Comparison of ENCODE assay signal across 25 mouse cellular contexts in the genomic region with DNA sequence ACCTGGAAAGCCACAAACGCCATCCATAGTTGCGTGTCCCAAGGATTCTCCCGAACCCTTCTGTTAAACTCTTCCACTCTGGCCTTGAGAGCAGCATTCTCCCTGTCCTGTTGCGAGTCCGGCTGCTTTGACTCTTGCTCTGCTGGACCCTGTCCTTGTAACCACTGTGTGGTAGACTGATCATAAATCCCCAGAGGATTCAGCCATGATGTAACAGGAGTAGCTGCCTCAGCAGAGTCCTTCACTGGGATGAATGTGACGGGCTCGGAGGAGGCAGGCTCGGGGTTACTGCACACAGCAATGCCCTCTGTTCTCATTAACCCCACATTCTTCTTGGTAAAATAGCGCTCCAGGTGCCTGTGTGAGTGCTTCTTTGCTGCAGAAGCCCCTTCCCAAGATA. TPM values are rescaled to one million over a fixed set of nuclear protein-coding genes. Genes with fewer than 3 reads are reported as not detected.
DNase-seq lines count a peak whose midpoint lies in the region; ATAC-seq and TF ChIP-seq lines count a peak whose summit lies in the region.
"Had no signal": no experiment of that assay in that cellular context is flagged by ENCODE, and none has a peak within 500 bp of the region (broad histone marks: within the 10 kb centered on the region; RNA-seq: fewer than 3 reads in every experiment).

No protein-coding gene starts in this region.

- ATAC-seq in kidney, embryonic 14.5 days (ENCODE audit: low FRiP score, low TSS enrichment), result peak; percentile 67
- ATAC-seq: forebrain, embryonic 13.5 days; inflammation-experienced regulatory T-cells, adult 6 months had no signal

- DNase-seq in kidney, adult 9 months, result peak; percentile 34
- no peak for DNase-seq in kidney, postnatal 14 days
- peak; percentile 66 for DNase-seq in adrenal gland, postnatal 10 days
- DNase-seq in urinary bladder, postnatal 14 days (ENCODE audit: low spot score), result no peak
- DNase-seq in cerebellum, adult 11-12 months, result no peak
- DNase-seq: cerebellum, adult 9-10 months; cerebellum, postnatal 36 days; gastrocnemius, postnatal 14 days; heart, postnatal 14 days; layer of hippocampus, postnatal 36 days; liver, embryonic 13.5 days; lung, adult 2 months; midbrain, embryonic 14.5 days; right cerebral cortex, postnatal 25 days; spleen, adult 18-20 months; thymus, postnatal 4 days had no signal

- H3K9ac ChIP-seq in kidney, embryonic 14.5 days (ENCODE audit: low read depth, low read length), result no peak overlapping the region
- H3K9ac ChIP-seq: forebrain, embryonic 13.5 days; hindbrain, embryonic 15.5 days; limb, embryonic 15.5 days; liver, embryonic 13.5 days had no signal

- WGBS in kidney, embryonic 14.5 days, result 67% methylated on average over 9 of the region's 9 CpGs
- WGBS in small intestine, adult 2 months, result 96% methylated on average over 9 of the region's 9 CpGs

- H3K27ac ChIP-seq in kidney, embryonic 14.5 days (ENCODE audit: low read depth, low read length), result no peak overlapping the region
- peak overlapping the region; percentile 12; the same call in 1 of the 2 replicates for H3K27ac ChIP-seq in small intestine, adult 2 months (ENCODE audit: insufficient read depth, low read depth, low read length)
- H3K27ac ChIP-seq: forebrain, embryonic 13.5 days; hindbrain, embryonic 10.5 days; hindbrain, embryonic 15.5 days; limb, embryonic 10.5 days; limb, embryonic 15.5 days; liver, embryonic 13.5 days; stomach, postnatal 0 days had no signal

- H3K4me3 ChIP-seq in kidney, embryonic 14.5 days (ENCODE audit: low read length), result no peak overlapping the region
- H3K4me3 ChIP-seq in small intestine, adult 2 months (ENCODE audit: low read depth, low read length), result no peak overlapping the region
- H3K4me3 ChIP-seq: forebrain, embryonic 13.5 days; hindbrain, embryonic 10.5 days; hindbrain, embryonic 15.5 days; limb, embryonic 10.5 days; limb, embryonic 15.5 days; liver, embryonic 13.5 days had no signal

- H3K9me3 ChIP-seq in kidney, embryonic 14.5 days (ENCODE audit: control insufficient read depth, low read length), result no peaks in the 10 kb centered on the region
- H3K9me3 ChIP-seq: forebrain, embryonic 13.5 days; hindbrain, embryonic 10.5 days; hindbrain, embryonic 15.5 days; limb, embryonic 10.5 days; limb, embryonic 15.5 days; liver, embryonic 13.5 days had no signal

- H3K4me1 ChIP-seq in kidney, embryonic 14.5 days (ENCODE audit: control insufficient read depth, insufficient read depth, low read length), result no peaks in the 10 kb centered on the region
- peaks cover 11% of the 10 kb centered on the region; the same call in 1 of the 2 replicates for H3K4me1 ChIP-seq in small intestine, adult 2 months (ENCODE audit: control insufficient read depth, insufficient read depth, insufficient read length, low read length)
- H3K4me1 ChIP-seq: forebrain, embryonic 13.5 days; hindbrain, embryonic 10.5 days; hindbrain, embryonic 15.5 days; limb, embryonic 10.5 days; limb, embryonic 15.5 days; liver, embryonic 13.5 days had no signal

- no peaks in the 10 kb centered on the region for H3K27me3 ChIP-seq in kidney, embryonic 14.5 days (ENCODE audit: control insufficient read depth, insufficient read depth, low read length)
- H3K27me3 ChIP-seq in small intestine, adult 2 months (ENCODE audit: control insufficient read depth, insufficient read depth, low read length), result no peaks in the 10 kb centered on the region
- H3K27me3 ChIP-seq: forebrain, embryonic 13.5 days; hindbrain, embryonic 15.5 days; limb, embryonic 15.5 days; liver, embryonic 13.5 days had no signal

- TF ChIP-seq POLR2A in small intestine, adult 2 months (IDR thresholded peaks at IDR 0.05; ENCODE audit: low read depth, low read length), result no peak

- H3K4me2 ChIP-seq in kidney, embryonic 14.5 days (replicated peaks; ENCODE audit: low read depth, low read length), result no peak overlapping the region
- H3K4me2 ChIP-seq: forebrain, embryonic 13.5 days; hindbrain, embryonic 15.5 days; limb, embryonic 15.5 days; liver, embryonic 13.5 days had no signal

- no peak for TF ChIP-seq CTCF in small intestine, adult 2 months (IDR thresholded peaks at IDR 0.05; ENCODE audit: extremely low read depth, insufficient read length, insufficient replicate concordance, low read depth, low read length)

- peaks cover 88% of the 10 kb centered on the region for H3K36me3 ChIP-seq in kidney, embryonic 14.5 days (ENCODE audit: control insufficient read depth, insufficient read depth, low read length)
- peaks cover 43% of the 10 kb centered on the region for H3K36me3 ChIP-seq in small intestine, adult 2 months (ENCODE audit: control insufficient read depth, insufficient read depth, low read length)

RNA-seq across cellular contexts. Expression of a gene that starts 15.7 kb away (rescaled TPM):
- 10 to 100 TPM; 14.8 to 19.4 TPM for total RNA-seq in adrenal gland, postnatal 10 days (2021)
- polyA plus RNA-seq in kidney, embryonic 14.5 days (2014; fragmentation: Nextera tagmentation; extraction: Ambion mirVana), result 11.7 and 20.1 TPM in 2 replicates
- 2.0 and 5.4 TPM in 2 replicates for polyA plus RNA-seq in small intestine, adult 2 months (2012; rRNA removed)

RNA-seq across cellular contexts. Expression of a gene that starts 33.8 kb away (rescaled TPM):
- total RNA-seq in adrenal gland, postnatal 10 days (2021), result 100 to 1,000 TPM; 167 to 169 TPM
- polyA plus RNA-seq in kidney, embryonic 14.5 days (2014; fragmentation: Nextera tagmentation; extraction: Ambion mirVana), result 324 and 348 TPM in 2 replicates
- 12.8 and 20.0 TPM in 2 replicates for polyA plus RNA-seq in small intestine, adult 2 months (2012; rRNA removed)

RNA-seq across cellular contexts. Expression of a gene that starts 55.5 kb away (rescaled TPM):
- 100 to 1,000 TPM; 355 to 389 TPM for total RNA-seq in adrenal gland, postnatal 10 days (2021)
- 1,237 and 1,509 TPM in 2 replicates for polyA plus RNA-seq in kidney, embryonic 14.5 days (2014; fragmentation: Nextera tagmentation; extraction: Ambion mirVana)
- polyA plus RNA-seq in small intestine, adult 2 months (2012; rRNA removed), result 630 and 1,469 TPM in 2 replicates

Comparison
In these comparisons a context has a peak if more than half of its experiments do, and no peak if none do; other contexts are left out.
1. DNase-seq: peak in kidney, adult 9 months (single experiment) and adrenal gland, postnatal 10 days (single experiment); none in kidney, postnatal 14 days (single experiment), urinary bladder, postnatal 14 days (single experiment) and cerebellum, adult 11-12 months (single experiment).
2. RNA of a gene that starts 33.8 kb away (polyA plus RNA-seq): 324 to 348 TPM in kidney, embryonic 14.5 days; 12.8 to 20.0 TPM in small intestine, adult 2 months; every median in the first group is over 10 times any median in the second.